Mouse (Mus musculus) stomach, embryonic 16.5 days (tissue): ENCODE data around the gene Adgb. TPM values are rescaled to one million over a fixed set of nuclear protein-coding genes. Genes with fewer than 3 reads are reported as not detected.

ENCODE experiments used
- ATAC-seq: fragments of 200-750 bp; cut with Nextera tagmentation; 2 replicates; pipeline ENCODE4 v1.8.0; 2017; ENCODE audit warnings: moderate number of reproducible peaks, moderate TSS enrichment; ENCODE audit not compliant: insufficient read depth, low FRiP score
- H3K27ac ChIP-seq: fragments of 300-500 bp; sonication (generic); 2 replicates; pipeline ENCODE4 v1.5.1; 2014; ENCODE audit warnings: low read length
- H3K27me3 ChIP-seq: fragments of 300-500 bp; sonication (generic); 2 replicates; pipeline ENCODE4 v1.6.1; 2014; ENCODE audit warnings: low read length, control low read depth, mixed read lengths; ENCODE audit not compliant: control insufficient read depth, insufficient read depth
- H3K36me3 ChIP-seq: fragments of 300-500 bp; sonication (generic); 2 replicates; pipeline ENCODE4 v1.6.1; 2014; ENCODE audit warnings: low read length; ENCODE audit not compliant: control insufficient read depth, insufficient read depth
- H3K4me1 ChIP-seq: fragments of 300-500 bp; sonication (generic); 2 replicates; pipeline ENCODE4 v1.6.1; 2014; ENCODE audit warnings: low read length, control low read depth, mixed read lengths; ENCODE audit not compliant: control insufficient read depth, insufficient read depth
- H3K4me2 ChIP-seq: fragments of 300-500 bp; sonication (generic); 2 replicates; pipeline ENCODE4 v1.6.1; 2014; ENCODE audit warnings: low read depth, low read length, mixed read lengths
- H3K4me3 ChIP-seq: fragments of 300-500 bp; sonication (generic); replicated peaks from 2 replicates; pipeline ENCODE4 v1.5.1; 2014; ENCODE audit warnings: mild to moderate bottlenecking, low read length
- H3K9ac ChIP-seq: fragments of 300-500 bp; sonication (generic); 2 replicates; pipeline ENCODE4 v1.6.1; 2014; ENCODE audit warnings: low read length
- H3K9me3 ChIP-seq: fragments of 300-500 bp; sonication (generic); replicated peaks from 2 replicates; pipeline ENCODE4 v1.6.1; 2016; ENCODE audit warnings: low read length, control low read depth; ENCODE audit not compliant: control insufficient read depth
- WGBS: fragments of 180-500 bp; shearing (Covaris S2); extraction: QIAGEN DNeasy Blood & Tissue Kit; methylation state at CpG from one replicate; pipeline ENCODE4 v1.1.7; 2014; 5-methylcytosine and 5-hydroxymethylcytosine counted together
- polyA plus RNA-seq: library from polyadenylated mRNA; unstranded; fragments of >200 nt; fragmentation: Nextera tagmentation; extraction: Ambion mirVana; gene quantifications from 2 replicates; pipeline ENCODE4 v1.2.1, GENCODE M21; 2015

The Adgb gene
- polyA plus RNA-seq, 1 experiment from 2014 or later, result 0.48 TPM

- Histone ChIP-seq H3K36me3 (no peaks in the 10 kb centered on the region), H3K27me3 (no peaks in the 10 kb centered on the region), H3K4me2 (no peak overlapping the region), H3K9ac (no peak overlapping the region), H3K4me3 (no peak overlapping the region), H3K27ac (no peak overlapping the region), H3K9me3 (no peaks in the 10 kb centered on the region), H3K4me1 (no peaks in the 10 kb centered on the region)
- ATAC-seq, result no peak
- WGBS, result 45% methylated on average over 8 of the region's 8 CpGs
Observed at GRCm38 (mm10) chr10:10300915-10301439, 171.1 kb downstream of the Adgb start.

GRCm38 (mm10) chr10:10299987-10300386 lies 172.1 kb downstream of the Adgb start:
- no peak overlapping the region for H3K27ac ChIP-seq
- H3K4me2 ChIP-seq, result no peak overlapping the region
- H3K36me3 ChIP-seq, result no peaks in the 10 kb centered on the region
- no peak for ATAC-seq
- no peak overlapping the region for H3K9ac ChIP-seq
- no peaks in the 10 kb centered on the region for H3K27me3 ChIP-seq
- no peaks in the 10 kb centered on the region for H3K9me3 ChIP-seq
- 90% methylated on average over 4 of the region's 4 CpGs for WGBS
- H3K4me3 ChIP-seq, result no peak overlapping the region
- no peaks in the 10 kb centered on the region for H3K4me1 ChIP-seq

GRCm38 (mm10) chr10:10287221-10287867 lies 184.8 kb downstream of the Adgb start:
- H3K4me3 ChIP-seq, result no peak overlapping the region
- no peaks in the 10 kb centered on the region for H3K4me1 ChIP-seq
- H3K9ac ChIP-seq, result no peak overlapping the region
- no peaks in the 10 kb centered on the region for H3K9me3 ChIP-seq
- no peak overlapping the region for H3K27ac ChIP-seq
- H3K27me3 ChIP-seq, result no peaks in the 10 kb centered on the region
- H3K4me2 ChIP-seq, result no peak overlapping the region
- WGBS, result 68% methylated on average over 2 of the region's 2 CpGs
- H3K36me3 ChIP-seq, result no peaks in the 10 kb centered on the region
- ATAC-seq, result no peak

Other genes starting within 250 kb of the Adgb start
- 27.8 and 30.5 TPM in 2 replicates for gene Rab32, start 85.9 kb upstream of the Adgb start, polyA plus RNA-seq
- not detected in 2 replicates for gene Gm10944, start 209.0 kb upstream of the Adgb start, polyA plus RNA-seq